Mouse (Mus musculus) CD8-positive naive resting alpha-beta T cell, adult 2 months (primary cell): ENCODE measurements around the gene Cntnap5b.

Experiments used
- DNase-seq, 2 experiments: peaks; one replicate each; pipeline ENCODE4 v3.0.0; 2022; ENCODE audit warnings: low read depth in 2 of 2, low spot score in 2 of 2

Gene Cntnap5b

DNA sequence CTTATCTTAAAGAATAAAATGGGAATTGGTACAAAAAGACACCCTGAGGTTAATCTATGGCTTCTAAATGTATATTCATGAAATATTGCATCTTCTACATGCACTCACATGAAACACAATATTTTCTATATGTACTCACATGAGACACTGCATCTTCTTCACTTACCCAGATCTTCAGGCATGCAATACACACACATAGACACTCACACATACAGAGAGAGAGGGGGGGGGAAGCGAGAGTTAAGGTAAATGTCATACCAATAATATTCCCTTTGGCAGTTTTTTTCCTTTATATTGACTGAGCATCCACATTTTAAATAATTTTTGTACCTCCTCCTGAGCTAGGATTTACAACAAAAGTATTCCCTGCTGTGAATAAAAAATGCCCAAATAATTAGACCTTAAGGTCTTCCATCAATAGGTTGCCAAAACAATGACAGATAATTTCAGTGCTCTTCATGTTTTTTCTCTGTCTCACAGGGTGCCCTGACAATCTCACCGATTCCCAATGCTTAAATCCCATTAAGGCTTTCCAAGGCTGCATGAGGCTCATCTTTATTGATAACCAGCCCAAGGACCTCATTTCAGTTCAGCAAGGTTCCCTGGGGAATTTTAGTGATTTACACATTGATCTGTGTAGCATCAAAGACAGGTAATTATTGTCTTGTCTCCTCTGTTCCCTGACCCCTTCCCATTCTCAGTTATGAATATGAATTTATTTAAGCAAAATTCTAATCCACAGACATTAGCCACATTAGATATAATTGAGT lies 391.2 kb downstream of the Cntnap5b start:
- no peak for DNase-seq

GRCm38 (mm10) chr1:100171566-100171965 lies 399.0 kb downstream of the Cntnap5b start:
- no peak for DNase-seq

- DNase-seq = peak; percentile 13 to 14
Measured at GRCm38 (mm10) chr1:100180050-100180449, 407.5 kb downstream of the Cntnap5b start.

DNA sequence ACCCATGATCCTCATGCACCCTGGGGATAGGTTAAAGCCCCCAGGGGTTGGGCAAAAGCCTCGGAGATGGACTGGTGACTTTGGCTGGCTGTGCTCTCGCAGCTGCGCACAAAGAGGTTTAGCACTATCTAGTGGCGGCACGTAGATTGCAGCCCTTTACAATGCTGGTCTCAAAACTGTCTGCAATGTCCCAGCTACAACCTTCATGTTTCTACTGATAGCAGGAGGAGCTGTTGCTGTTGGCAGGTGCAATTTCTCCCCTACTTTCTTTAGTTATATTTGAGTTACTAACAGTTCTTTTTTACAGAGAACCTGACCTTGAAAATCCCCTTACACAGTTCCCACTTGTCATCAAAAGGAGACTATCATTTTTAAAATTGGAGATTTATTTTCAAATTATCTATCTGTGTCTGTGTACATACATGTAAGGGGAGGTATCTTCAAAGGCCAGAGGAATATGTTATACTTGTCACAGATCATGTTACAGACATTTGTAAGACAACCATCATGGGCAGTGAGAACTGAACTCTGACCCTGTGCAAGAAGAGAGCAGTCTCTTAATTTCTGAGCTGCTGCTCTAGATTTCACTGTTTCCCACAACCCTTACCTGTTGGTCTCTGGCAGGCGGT lies 459.5 kb downstream of the Cntnap5b start:
- DNase-seq = no peak

- no peak for DNase-seq
Measured at GRCm38 (mm10) chr1:100251964-100252363, 479.4 kb downstream of the Cntnap5b start.

- no peak for DNase-seq
Measured at GRCm38 (mm10) chr1:100310687-100311086, 538.1 kb downstream of the Cntnap5b start.

GRCm38 (mm10) chr1:100331066-100331465 lies 558.5 kb downstream of the Cntnap5b start:
- DNase-seq = no peak

GRCm38 (mm10) chr1:100369415-100370113 lies 597.0 kb downstream of the Cntnap5b start:
- DNase-seq = no peak

DNA sequence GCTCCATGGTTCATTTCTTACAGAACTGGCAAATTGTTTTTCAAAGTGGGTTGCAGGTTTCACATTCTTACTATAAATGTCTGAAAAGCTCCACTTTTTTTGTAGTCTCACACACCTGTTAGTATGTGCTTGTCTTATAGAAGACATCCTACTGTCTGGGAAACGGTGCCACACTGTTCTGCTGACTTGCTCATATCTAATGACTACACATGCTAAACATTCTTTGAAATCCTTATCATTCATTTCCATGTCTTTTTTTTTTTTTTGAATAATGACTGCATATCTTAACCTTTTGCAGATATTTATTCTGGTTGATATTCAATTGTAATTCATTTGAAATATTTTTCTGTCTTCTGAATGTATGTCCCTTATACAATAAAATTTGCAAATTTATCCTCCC lies 613.7 kb downstream of the Cntnap5b start:
- DNase-seq = no peak

- DNase-seq = no peak
Measured at GRCm38 (mm10) chr1:100394034-100394433, 621.5 kb downstream of the Cntnap5b start.

GRCm38 (mm10) chr1:100416658-100417224 lies 644.2 kb downstream of the Cntnap5b start:
- no peak for DNase-seq

DNA sequence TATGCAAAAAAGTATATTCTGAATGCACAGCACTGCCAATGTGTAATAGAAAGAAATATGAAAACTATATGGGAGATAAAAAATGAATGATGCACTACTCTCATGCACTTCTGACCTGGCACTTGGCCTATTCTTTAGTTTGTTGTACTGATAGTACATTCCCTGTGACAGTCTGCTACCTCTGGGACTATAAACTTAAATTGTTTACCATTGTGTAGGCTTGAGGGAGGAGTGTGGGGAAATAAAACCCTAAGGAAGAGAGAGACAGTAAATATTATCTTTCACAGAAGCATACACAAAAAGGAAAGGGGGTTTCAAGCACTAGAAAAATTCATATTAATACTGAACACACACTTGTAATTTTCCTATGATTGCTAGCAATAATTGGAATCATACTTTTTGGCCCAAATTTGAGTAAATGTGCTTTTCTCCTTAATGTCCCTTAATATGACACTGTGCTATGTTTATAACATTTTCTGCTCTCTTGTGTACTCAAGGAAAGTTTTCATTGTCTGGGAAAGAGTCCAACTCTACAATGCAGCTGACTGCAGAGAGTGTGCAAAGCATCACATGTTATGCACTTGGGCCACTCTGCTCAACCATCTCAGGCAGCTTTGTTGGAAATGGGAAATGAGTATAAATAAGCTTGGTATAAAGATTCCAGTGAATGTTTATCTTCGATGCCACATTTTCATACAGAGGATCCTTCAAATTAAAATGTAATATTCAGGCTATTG lies 657.6 kb downstream of the Cntnap5b start:
- no peak for DNase-seq

DNA sequence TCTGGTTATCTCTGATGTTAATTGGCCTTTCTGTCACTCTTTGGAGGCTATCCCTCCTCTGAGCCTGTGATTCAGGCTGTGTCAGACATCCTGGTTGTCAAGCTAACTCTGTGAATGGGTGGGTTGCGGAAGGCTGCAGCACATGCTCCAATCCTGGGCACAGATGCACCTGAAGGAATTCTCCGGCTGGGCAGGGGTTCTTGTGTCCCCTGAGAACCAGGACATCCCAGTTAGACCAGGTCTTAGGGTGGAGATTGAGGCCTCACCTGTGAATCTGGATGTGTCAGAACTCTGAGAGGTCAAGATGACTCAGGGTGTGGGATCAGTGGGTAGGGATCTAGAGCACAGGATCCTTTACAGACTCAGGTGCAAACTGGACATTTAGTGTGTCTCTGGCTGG lies 691.3 kb downstream of the Cntnap5b start:
- DNase-seq = no peak

DNA sequence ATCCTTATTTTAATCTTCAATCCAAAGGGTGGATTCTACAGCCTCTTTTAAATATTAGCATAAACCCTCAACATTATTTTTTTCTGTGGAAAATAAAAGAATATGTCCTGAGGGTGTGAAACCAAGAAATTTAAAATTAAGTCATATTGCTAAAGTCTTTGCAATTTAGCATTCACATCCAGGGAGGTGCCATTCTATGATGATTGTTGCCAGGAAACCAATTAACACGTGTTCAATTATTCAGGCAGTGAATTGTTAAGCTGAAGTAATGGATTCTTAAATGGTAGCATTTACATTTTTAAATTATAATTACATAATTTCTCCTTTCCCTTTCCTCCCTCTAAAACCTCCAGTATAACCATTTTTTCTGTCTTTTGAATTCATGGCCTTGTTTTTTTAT lies 692.7 kb downstream of the Cntnap5b start:
- DNase-seq = no peak

DNA sequence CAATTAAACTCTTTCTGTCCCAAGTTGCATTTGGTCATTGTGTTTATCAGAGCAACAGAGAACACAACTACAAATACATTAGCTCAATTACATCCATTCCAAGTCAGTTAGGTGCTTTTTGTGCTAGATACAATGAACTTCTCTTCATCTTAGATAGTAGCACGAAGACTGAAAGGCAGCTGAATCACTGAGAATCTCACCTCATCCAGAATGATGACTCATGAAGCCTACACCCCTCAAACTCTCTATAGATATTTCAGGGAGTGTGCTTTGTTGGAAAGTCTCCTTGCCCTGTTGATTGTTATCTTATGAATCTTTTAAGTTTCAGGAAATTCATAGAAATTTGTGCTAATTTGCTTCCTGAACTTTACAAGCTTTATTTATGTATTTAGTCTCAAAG lies 695.0 kb downstream of the Cntnap5b start:
- no peak for DNase-seq

- DNase-seq = no peak
Measured at GRCm38 (mm10) chr1:100509866-100510265, 737.3 kb downstream of the Cntnap5b start.
